Mouse (Mus musculus) layer of hippocampus, adult 18-20 months (tissue): ENCODE measurements around the gene Slc30a1. TPM values are rescaled to one million over a fixed set of nuclear protein-coding genes. Genes with fewer than 3 reads are reported as not detected.

Source experiments
- DNase-seq, 2 experiments: peaks; one replicate each; pipeline ENCODE4 v3.0.0; 2022; ENCODE audit warnings: low spot score in 2 of 2
- total RNA-seq, 2 experiments: library from RNA; stranded (reverse); gene quantifications; 2 replicates each; pipeline ENCODE4 v1.2.3; 2021

The Slc30a1 gene
- total RNA-seq, 2 experiments from 2014 or later, result 27.1 to 30.5 TPM

DNA sequence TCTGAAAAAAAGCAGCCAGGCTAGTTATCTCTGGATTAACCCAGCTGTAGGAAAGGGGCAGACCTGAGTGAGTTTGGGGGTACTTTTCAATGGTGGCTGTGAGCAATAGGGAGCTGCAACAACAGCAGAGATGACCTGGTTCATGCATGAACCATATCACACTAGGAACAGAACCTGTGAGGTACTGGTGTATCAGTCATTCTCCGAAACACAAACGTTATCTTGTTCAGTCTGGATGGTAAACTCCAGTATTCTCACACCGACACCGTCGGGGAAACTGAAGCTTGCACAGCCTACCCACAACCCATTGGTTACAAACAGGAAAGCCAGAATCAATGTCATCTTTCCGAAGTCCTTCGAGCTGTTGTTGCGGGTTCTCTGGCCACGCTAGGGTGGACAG, 11.7 kb upstream of the Slc30a1 start:
- no peak for DNase-seq

DNA sequence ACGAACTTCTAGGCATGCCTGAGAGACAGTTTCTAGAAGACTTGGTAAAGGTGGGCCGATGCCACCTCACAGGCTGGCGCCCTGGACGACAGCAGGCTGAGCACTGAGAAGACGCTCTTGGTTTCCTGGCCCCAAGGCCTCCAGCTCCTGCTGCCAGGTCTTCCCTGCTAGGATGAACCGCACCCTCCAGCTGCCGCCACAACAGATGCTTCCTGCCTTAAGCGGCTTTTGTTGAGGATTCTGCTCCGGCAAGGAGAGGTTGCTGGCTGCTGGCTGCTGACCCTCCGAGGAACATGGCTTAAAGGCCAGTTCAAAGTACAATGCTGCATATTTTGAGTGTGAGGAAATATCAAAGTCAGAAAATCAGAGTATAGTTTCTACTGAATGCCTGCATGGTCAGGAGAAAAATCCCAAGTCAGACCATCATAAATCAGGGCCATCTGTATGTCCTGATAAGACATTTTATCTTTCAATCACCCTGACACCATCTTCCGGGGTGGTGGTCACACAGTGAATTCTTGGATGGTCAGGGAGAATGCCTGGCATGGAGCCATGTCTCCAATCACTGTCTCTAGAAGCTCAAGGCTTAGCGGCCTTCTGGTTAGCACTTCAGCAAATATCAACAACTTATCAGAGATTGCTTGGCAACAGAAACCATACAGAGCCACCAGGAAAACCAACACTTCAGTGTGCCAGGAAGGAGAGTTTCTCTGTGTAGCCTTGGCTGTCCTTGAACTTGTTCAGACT, 9.6 kb upstream of the Slc30a1 start:
- no peak for DNase-seq

DNA sequence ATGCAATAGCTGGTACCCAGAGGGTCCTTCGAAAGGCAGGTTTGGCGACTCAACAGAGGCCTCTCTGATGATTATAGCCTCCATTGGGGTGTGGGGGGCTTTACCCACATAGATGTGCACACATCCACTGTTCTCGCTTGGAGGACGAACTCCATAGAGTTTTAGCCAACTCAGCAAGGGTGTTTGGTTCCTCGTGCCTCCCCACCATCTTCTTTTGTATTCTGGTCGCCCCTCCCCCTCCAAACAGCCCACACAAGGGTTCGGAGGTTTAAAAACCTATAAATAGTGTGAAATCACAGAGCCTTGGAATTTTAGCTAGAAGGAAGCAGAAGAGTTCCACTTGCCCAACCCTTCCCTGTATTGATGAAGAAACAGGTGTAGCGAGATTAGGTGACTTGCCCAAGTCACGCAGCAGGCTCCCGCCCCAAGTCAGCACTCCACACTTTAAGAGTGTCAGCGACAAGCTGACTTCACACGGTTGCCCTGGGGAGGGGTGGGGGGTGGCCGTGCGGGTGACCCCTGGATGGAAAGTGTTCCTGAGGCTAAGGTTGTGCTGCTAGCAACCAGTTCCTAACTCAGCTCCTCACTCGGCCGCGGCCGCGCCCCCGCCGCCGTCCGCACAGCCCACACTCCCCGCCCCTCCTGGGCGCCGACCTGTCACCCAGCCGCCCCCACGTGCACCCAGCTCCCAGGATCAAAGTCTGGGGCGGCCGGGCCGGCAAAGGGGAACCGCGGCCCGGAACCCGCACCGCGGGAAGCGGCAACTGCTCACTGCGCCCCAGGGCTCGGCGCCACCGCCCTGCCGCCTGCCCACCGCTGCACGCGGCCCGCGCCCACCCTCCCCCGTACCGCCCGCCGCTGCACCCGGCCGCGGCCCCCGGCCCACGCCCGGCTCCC, 682 bp upstream of the Slc30a1 start:
- peak in 1 of 2 experiments; percentile 18 for DNase-seq

DNA sequence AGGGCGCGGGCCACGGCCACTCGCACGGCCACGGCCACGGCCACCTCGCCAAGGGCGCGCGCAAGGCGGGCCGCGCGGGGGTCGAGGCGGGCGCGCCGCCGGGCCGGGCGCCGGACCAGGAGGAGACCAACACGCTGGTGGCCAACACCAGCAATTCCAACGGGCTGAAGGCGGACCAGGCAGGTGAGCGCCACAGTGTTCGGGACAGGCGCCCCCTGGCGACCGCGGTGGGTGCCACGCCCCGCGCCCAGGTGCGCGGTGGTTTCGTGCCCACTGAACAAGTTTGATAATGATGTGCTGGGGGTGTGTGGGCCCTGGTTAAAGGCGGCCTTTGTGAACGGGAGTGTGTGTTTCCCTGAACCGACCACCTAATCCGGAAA, 854 bp downstream of the Slc30a1 start:
- peak; percentile 55 to 83 for DNase-seq

DNA sequence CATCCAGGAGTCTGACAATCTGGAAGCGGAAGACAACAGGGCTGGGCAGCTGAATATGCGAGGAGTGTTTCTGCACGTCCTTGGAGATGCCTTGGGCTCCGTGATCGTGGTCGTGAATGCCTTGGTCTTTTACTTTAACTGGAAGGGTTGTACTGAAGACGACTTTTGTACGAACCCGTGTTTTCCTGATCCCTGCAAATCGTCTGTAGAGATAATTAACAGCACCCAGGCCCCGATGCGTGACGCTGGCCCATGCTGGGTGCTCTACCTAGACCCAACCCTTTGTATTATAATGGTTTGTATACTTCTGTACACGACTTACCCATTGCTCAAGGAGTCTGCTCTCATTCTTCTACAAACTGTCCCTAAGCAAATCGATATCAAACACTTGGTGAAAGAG, 2.3 kb downstream of the Slc30a1 start:
- DNase-seq, result no peak

DNA sequence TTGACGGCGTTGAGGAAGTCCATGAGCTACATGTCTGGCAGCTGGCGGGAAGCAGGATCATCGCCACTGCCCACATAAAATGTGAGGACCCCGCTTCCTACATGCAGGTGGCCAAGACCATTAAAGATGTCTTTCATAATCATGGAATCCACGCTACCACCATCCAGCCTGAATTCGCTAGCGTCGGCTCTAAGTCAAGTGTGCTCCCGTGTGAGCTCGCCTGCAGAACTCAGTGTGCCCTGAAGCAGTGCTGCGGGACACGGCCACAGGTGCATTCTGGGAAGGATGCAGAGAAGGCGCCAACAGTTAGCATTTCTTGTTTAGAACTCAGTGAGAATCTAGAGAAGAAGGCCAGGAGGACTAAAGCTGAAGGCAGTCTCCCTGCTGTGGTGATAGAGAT, 2.7 kb downstream of the Slc30a1 start:
- DNase-seq, result no peak

DNA sequence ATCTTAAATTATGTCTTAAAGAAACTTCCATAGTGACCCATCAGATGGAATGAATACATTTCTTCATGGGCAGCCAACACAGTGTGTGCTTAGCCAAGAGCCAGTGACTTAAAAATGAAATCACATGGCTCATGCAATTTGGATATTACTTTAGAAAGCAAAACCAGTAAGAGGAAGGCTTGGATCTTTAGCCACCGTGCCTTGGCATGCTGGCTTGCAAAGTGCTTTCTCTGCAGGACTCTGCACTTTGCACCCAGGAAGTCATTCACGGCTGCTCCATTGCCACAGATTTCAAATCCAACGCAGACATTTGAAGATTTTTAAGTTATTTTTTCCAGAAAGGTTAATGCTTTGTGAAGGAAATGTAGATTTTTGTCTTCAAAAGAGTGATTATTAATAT, 4.1 kb downstream of the Slc30a1 start:
- no peak for DNase-seq

DNA sequence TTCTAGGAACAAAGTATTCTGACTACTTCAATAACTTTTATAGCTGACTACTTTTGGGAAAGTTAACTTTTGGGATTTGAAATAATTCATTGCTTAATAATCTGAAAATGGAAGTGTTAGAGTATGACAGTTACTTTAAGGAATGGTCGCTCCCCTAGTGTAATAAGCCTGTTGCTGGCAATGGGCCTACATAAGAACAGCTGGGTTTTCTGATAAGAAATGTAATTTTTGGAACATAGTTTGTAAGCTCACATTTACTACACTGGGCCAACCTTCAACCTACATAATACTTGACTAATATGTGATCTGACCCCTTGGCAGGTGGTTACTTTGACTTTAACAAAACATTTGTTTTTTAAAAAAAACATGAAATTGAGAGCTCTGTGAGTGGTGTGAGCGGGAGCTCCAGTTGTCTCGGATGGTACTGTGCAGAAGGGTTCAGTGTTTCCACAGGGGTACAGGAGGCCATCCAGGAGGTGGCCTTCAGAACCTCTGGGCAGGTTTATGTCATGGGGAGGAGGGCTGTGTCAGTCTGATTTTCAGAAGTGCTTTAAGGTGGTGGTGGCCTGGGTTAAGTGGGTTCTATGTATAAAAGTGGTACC, 4.6 kb downstream of the Slc30a1 start:
- DNase-seq, result no peak

DNA sequence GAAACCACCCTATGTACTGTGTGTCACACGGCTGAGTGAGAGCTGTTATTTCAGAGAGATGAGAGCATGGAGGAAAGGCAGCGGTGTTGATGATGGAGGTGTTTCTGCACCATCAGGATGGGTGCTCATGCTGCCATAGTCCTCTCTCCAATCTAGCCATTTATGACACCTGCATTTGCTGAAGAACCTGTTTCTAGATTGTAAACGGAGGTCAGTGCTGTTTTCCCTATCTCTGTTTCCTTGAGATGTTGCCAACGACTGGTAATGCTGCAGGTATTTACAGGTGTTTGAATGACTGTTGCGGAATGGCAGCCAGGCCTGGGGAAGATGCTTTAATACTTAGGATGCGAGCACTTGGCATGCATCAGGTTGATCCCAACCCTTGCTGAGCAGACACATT, 8.1 kb downstream of the Slc30a1 start:
- no peak for DNase-seq

DNA sequence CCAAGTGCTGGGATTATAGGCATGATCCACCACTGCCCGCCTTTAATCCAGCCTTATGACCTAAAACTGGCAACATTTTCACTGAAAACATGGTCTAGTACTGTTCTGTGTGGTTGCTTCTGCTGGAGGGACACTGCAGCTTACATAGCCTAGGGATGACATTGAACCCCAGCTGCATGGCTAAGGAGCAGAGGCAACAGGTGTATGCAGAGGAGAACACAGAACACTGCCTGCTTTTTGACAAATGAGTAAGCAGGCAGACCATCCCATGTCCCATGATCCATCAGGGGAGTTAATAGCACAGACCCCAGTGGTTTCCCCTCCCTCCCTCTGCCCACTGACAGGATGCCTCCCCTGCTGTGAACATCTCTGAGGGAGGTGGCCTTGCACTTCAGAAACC, 9.0 kb downstream of the Slc30a1 start:
- DNase-seq, result no peak

DNA sequence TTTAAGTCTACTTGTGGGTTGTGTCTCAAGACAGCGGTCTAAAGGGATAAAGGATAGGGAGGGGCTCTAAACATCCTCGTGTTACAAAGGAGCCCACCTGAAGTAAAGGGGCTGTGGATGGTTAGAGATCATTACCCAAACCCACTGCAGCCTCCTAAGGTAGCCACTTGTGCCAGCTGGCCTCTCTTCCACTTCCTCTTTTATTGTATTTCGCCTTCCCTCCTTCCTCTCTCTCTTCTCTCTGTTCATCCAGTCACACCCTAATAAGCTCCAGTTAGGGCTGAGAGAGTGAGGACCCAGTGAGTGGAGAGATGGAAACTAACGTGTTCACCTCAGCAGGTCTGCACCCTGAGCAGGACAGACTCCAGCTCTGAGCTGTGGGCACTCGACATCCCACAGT, 10.3 kb downstream of the Slc30a1 start:
- DNase-seq, result no peak

DNA sequence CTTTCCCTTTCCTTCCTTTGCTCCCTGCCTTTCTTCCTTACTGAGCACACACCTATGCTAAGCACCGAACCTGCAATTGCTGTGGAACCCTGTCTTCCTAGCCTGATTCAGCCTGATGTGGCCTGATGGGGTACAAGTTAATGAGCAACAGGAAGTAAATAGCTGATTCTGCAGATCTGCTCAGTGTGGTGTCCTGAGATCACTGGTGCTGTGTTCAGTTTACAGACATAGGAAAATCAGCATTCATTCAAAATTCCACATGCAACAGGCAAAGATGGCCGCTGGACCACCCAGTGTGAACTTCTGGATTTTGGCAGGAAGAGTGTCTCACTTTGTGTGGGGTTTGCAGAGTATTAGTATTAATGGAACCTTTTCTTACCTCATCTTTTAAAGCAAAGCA, 12.8 kb downstream of the Slc30a1 start:
- no peak for DNase-seq

DNA sequence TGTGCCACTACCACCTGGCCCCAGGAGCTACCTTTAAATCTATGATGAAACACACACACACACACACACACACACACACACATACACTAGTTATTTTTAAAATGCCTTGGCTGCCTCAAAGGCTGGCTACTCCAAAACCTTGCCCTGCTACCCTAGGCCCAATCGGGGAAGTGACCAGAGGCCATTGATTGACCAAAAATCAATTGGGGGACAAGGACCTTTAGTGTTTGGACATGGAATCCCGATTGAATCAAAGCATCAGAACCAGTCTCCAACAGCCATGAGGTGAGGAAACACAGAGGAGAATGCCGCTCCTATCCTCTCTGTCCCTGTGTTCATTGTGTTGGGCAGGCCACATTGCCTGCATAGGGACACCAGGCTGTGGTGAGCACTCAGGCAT, 15.1 kb downstream of the Slc30a1 start:
- DNase-seq, result no peak

DNA sequence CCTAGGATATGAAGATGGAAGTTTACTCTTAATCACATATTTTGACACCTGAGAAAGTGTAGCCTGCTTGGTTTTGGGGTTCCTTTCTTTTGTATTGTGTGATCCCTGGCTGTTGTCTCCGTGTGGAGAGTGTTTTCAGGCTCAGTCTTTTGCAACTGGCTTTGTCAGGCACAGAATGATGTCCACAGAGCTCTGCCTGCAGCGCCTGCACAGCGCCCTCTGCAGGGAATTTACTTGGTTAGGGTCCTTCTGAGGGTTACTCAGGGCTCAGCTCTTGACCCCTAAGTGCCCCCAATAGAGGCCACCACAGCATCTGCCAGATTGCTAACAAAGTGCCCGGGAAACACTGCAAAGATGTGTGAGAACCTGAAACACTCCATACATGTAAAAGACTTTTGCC, 18.9 kb downstream of the Slc30a1 start:
- DNase-seq, result no peak

DNA sequence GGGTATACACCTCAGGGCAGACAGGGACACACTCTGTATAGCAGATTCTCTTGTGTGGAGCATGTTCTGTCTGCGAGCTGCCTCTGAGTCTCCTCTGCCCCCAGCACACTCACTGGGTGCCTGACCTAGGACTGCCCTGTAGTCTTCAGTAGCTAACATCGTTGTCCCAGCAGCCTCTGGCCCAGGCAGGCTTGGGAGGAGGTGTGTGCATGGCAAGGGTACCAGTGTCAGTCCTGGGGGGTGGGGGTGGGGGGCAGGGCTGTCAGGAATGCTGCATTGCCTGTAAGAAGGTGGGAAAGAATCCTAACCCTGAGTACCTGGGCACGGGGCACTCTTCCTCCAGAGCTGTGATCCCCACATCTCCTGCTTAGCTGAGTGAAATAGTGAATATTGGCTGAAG, 20.1 kb downstream of the Slc30a1 start:
- DNase-seq, result no peak

DNA sequence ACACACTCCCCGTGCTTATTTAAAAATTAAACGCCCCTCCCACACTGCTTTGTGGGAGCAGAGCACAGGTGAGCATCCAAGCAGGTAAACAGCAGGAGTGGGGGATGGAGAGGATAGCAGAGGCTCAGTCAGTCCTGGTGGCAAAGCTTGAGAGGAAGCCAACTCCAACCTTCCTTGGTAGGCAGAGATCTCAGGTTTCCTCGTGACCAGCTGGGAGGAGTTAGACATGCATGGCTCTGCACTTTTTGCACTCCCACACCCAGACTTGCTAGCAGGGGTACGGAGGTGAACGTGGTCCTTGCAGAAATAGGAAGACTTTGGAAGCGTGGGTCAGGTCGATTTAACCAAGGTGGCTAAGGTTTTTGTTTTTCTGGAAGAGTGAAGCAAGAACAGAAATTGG, 21.8 kb downstream of the Slc30a1 start:
- no peak for DNase-seq

DNA sequence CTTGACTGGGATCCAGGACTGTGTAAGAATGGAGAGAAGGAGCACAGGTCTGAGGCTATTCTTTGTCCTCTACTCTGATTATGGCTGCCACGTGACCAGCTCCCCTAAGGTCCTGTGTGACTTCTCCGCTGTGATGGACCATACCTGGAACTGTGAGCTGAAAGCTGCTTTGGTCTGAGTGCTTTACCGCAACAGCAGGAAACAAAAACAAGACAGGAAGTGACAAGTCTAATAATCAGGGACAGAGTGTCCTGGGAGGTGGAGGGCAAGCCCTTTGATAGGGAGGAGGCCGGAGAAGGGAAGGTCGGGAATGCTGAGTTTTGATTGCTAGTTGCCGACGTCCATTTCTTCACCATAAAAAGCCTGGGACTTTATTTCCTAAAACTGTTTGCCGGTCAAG, 22.5 kb downstream of the Slc30a1 start:
- DNase-seq, result no peak

DNA sequence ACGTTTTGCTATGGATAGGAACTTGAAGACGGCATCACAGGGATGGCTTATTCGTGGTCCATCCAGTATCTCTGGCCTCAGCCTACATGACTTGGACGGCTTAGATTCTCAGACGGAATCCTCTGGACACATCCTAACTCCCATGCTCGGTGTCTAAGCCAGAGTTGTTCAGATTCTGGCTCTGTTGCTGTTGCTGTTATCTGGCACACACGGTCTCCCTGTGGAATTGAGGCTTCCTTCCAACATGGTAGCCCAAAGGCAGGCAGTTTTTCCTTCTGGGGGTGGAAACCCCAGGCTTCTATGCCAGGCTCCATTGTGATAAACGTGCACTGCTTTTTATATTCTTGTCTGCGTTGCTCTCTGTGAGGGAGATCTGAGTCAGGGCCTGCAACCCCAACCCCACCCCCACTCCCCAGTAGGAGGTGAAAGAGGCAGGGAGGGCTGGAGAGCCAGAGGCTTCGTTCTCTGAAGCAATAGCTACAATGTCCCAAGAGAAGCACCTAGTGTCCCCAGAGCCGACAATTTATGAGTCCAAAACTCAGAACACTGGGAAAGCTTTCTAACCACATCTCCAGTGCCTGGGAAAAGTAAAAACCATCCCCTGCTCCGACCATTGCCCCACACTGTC, 23.4 kb downstream of the Slc30a1 start:
- DNase-seq, result no peak

DNA sequence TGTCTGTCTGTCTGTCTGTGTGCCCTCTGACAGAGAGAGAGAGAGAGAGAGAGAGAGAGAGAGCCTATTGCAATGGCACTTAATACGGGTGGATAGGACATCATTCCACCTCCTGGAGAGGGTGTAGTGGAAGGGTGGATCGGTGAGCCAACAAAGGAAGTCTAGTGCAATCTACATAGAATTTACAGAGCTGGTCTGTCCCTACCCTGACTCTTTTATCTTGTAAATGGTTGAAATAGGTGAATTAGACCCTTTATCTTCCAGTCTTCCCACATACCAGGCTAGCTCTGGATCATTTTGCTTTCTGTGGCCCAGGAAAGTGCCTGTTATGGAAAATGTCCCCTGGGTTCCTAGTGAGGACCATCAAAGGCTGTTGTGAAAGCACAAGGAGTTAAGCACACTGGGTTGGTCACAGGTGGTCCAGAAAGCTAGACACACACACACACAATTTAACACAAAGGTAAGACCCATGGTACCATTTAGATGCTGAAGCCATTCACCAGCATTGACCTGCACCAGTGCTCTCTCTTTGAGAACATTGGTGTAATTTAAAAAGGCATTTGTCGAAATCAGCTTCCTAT, 24.0 kb downstream of the Slc30a1 start:
- no peak for DNase-seq

DNA sequence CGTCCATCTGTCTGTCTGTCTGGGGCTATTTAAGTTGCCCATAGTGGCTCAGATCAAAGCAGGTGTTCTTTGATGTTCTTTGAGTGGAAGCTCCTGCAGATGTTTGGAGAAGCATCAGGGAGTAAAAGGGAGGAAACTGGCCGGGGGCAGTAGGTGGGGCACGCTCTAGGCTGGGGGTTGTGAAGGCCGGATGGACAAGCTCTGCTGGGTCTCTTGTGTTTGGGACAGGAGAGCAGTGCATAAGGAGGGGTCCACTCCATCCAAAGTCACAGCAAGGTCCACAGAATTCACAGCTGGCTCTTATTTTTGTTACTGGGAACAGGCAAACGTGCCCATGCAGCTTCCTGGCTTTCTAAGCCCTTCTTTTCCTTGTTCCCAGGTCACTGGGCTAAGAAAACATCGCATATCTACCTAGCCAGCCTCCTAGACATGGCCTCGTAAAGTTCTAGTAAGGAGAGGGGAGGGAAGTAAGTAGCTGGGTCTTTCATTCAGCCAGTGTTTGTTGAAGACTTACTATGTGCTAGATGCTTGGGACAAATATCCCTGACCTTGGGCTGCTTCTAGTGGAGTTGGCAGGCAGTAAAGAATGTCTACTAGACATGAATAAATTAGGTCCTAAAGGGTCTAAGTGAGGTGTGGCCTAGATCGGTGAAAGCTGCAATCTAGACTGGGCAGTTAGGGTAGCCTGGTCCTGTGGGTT, 25.9 kb downstream of the Slc30a1 start:
- no peak for DNase-seq
